Mouse (Mus musculus) urinary bladder, postnatal 14 days (tissue): ENCODE measurements around the gene Rbms1.
A peak's percentile ranks its signal among the peaks of the same experiment; 100 is the strongest.
"Not testable (repeated sequence)": the region's sequence is repeated elsewhere in the genome, so short reads cannot be mapped to it uniquely, and the experiment has no call there.

ENCODE experiments used
- DNase-seq: peaks from one replicate; pipeline ENCODE4 v3.0.0; 2021; ENCODE audit warnings: low spot score

The Rbms1 gene

GRCm38 (mm10) chr2:60844259-60844658, 118.7 kb downstream of the Rbms1 start:
- no peak for DNase-seq

- DNase-seq = no peak
Observed at GRCm38 (mm10) chr2:60843633-60844032, 119.4 kb downstream of the Rbms1 start.

GRCm38 (mm10) chr2:60842976-60843375, 120.0 kb downstream of the Rbms1 start:
- DNase-seq = no peak

DNA sequence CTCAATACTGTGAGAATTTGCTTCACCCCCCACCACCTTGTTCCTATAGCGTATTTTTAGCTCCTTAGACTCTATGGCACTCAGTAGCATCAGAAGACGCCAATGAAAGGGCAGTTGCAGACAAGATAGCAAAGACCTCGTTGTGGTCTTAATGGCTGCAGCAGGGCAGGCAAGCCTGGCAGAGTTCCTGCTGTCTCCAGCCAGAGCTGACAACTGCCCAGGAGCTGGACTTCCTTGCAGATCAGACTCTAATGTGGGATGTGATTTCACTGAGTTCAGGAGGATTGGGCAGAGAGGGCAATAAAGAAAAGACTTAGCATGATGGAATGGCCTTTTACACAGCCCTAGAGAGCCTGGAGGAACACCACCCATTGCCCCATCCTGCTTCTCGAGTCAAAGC, 122.1 kb downstream of the Rbms1 start:
- no peak for DNase-seq

GRCm38 (mm10) chr2:60839498-60839897, 123.5 kb downstream of the Rbms1 start:
- no peak for DNase-seq

DNA sequence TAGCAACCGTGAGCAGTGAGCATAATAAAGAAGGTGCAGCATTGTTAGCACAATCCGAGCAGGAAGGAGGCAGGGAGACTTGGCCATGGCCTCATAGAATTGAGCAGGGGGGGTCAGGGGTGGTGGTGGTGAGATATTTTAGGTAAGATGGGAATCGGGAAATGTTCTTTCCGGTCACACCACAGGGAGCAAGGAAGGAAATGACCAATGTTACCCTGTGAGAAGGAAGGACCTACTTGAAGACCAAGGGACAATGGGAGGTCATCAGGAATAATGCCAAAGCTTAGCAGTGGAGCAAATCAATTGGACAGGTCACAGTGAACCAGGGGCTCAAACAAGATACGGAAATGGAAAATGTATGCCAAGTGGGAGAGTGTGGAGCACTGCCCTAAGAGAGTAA, 124.1 kb downstream of the Rbms1 start:
- no peak for DNase-seq

- DNase-seq = no peak
Observed at GRCm38 (mm10) chr2:60837616-60838015, 125.4 kb downstream of the Rbms1 start.

- DNase-seq = no peak
Observed at GRCm38 (mm10) chr2:60836237-60836636, 126.8 kb downstream of the Rbms1 start.

DNA sequence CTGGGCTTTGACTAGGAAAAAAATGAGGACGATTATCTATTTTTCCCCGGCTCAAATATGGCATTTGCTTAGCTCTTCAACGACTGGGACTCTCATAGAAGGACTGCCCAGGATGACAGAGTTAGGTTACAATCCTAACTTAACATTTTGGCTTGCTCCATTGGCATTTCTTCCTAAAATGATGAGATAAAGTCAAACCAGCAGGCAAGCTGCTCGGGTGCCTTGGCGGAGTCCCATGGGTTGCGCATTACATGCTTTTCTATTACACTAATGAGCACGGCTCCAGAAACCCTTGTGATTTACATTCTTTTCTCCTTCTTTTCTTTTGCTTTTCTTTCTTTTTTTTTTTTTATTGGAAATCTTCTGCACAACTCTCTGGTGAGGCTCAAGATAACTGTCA, 128.7 kb downstream of the Rbms1 start:
- DNase-seq = peak; percentile 42

- no peak for DNase-seq
Observed at GRCm38 (mm10) chr2:60832254-60832653, 130.7 kb downstream of the Rbms1 start.

GRCm38 (mm10) chr2:60830464-60830863, 132.5 kb downstream of the Rbms1 start:
- not testable (repeated sequence) for DNase-seq

- DNase-seq = peak; percentile 72
Observed at GRCm38 (mm10) chr2:60828908-60829462, 134.0 kb downstream of the Rbms1 start.

DNA sequence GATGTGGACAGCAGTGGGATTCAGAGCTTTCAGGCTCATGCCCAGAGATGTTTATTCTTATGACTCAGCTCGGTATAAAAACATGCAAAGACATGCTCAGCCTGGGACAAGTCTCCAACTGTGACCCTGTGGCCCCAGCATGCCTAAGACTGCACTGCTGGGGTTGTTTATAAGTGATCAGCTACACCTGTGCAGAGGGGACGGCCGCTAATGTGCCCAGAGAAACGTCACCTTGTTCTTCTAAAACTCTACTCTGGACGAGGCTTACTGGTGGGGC, 135.9 kb downstream of the Rbms1 start:
- peak; percentile 51 for DNase-seq

GRCm38 (mm10) chr2:60826406-60827151, 136.4 kb downstream of the Rbms1 start:
- no peak for DNase-seq

DNA sequence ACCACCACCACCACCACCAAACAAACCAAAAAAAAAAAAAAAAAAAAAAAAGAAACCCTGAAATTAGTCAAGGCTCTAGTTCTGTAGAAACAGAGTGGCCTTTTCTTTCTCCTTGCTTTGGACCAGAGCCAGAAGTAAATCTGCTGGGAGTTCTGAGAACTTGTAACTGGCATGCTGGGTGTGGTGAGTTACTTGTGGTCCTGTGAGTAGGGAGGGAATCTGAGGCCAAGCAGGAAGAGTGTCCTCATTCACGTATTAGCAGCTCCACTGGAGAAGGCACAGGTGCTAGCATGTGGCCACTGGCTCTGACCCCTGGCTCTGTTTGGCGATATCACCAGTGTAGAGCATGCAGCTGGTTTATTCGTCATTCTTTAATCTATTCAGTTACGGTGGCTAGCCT, 137.3 kb downstream of the Rbms1 start:
- DNase-seq = peak; percentile 36

- no peak for DNase-seq
Observed at GRCm38 (mm10) chr2:60821635-60822034, 141.4 kb downstream of the Rbms1 start.

GRCm38 (mm10) chr2:60818632-60819031, 144.4 kb downstream of the Rbms1 start:
- no peak for DNase-seq

DNA sequence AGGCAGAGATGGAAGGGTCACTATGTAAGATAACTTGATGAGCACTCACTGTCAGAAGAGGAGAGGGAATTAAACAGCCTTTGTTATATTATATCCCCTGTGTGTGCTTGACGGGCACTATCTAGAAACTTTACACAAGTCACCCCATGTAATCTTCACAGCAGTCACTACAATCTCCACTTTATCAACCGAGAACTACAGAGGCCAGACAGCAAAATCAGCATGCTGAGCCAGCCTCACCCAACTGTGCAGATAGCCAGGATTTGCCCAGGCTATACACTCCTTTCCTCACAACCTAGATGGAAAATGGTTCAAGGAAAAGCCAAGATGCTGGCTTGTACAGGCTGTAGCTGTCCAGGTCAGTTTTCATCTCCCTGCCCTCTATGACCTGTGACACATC, 146.7 kb downstream of the Rbms1 start:
- no peak for DNase-seq

DNA sequence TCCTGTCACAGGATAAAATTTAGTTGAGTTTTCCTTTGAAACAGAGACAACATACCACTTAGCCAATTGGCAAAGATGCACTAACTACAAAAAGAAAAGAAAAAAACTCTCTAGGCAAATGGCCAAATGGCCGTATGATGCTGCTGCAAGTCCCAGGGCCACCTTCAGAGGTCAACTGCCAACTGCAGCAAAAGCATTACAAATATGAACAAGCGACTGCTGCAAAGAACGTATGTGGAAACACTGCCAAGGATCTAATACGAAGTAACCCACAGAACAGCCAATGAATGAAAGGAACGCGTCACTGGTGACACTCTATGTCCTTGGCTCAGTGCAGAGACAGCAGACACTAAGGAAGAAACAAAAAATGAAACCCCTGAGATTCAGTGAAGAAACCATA, 148.2 kb downstream of the Rbms1 start:
- no peak for DNase-seq

DNA sequence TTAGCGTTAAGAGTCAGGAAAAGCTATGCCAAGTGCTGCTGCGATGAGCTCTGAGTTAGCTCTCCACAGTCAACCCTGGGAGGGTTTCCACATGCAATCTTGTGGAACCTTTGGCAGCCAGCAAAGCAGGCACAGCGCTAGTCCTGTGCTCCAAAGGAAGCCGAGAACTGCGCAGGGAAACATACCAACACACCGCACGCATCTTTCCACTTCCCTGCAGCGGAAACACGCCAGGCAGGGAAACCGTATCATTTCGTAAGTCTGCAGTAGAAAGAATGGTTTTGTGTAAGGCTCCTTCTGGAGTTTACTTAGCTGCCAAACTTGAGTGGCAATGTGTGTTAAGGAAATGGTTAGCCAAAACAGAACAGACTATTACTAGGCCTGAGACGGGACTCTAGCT, 150.0 kb downstream of the Rbms1 start:
- no peak for DNase-seq

GRCm38 (mm10) chr2:60810617-60811016, 152.4 kb downstream of the Rbms1 start:
- DNase-seq = peak; percentile 71

DNA sequence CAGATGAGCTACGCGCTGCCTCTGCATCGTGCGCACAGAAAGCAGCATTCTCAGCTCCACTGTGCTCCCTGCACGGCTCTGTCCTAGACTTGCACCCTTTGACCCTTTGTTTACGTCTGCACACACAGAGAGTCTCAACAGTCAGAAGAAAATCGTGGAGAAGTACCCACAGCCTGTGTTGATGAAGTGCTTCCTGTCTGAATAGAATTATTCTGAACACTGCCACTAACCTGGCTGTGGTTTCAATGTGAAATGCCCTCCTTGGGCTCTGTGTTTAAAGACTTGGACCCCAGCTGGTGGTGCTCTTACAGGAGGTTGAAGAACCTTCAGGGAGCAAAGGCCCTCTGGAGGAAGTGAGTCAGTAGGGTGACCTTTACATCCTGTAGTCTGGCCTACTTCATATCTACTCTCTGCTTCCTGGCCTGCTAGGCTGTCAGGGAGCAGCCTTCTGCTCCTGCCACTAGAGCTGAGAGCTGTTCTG, 153.5 kb downstream of the Rbms1 start:
- DNase-seq = no peak

DNA sequence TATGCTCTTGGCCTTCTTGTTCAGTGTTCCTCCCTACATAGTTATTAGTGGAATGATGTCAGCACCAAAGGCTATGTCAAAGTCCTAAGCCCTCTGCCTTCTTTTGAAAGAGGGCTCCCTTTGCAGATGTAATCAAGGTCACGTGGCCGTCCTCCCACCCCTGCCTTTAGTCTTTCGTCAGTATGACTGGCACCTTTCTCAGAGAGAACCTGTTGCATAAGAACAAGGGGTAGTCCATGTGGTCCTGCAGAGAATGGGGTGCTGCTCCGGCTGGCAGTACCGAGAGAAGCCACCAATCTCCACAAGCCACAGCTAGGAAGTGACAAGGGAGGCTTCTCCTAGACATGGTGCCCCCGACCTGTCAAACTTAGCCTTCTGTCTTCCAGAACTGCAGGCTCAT, 154.2 kb downstream of the Rbms1 start:
- DNase-seq = no peak
